Mouse (Mus musculus): ENCODE data around the gene Xab2.

Xab2 gene

GRCm38 (mm10) chr8:3621199-3621970 is at the start of gene Xab2, which contains the start of gene Pet100:
TSS of gene Xab2 (minus strand) at chr8:3621316.
TSS of gene Pet100 (plus strand) at chr8:3621548.
- in situ Hi-C loops (cut with MseI, MboI) = no loop called here

GRCm38 (mm10) chr8:3670388-3670787 is 49.3 kb upstream of the Xab2 start:
- in situ Hi-C loops (cut with MseI, MboI) = loop anchor here in 1 of 2 experiments (5.0 kb wide), 1 partner anchor 38 kb away; the partner anchor contains the start of gene Stxbp2

GRCm38 (mm10) chr8:3665507-3665906 is 44.4 kb upstream of the Xab2 start, which contains the start of gene Mcemp1:
TSS of gene Mcemp1 (plus strand) at chr8:3665754.
- in situ Hi-C loops (cut with MseI, MboI) = no loop called here

GRCm38 (mm10) chr8:3664405-3664804 is 43.3 kb upstream of the Xab2 start:
- in situ Hi-C loops (cut with MseI, MboI) = no loop called here

- in situ Hi-C loops (cut with MseI, MboI) = no loop called here
Measured at GRCm38 (mm10) chr8:3660889-3661288, 39.8 kb upstream of the Xab2 start.

GRCm38 (mm10) chr8:3656725-3657381 is 35.7 kb upstream of the Xab2 start:
- in situ Hi-C loops (cut with MseI, MboI) = no loop called here

- in situ Hi-C loops (cut with MseI, MboI) = no loop called here
Measured at GRCm38 (mm10) chr8:3655526-3655925, 34.4 kb upstream of the Xab2 start, which contains the start of gene Retn. TSS of gene Retn (plus strand) at chr8:3655770.

GRCm38 (mm10) chr8:3654726-3655508 is 33.8 kb upstream of the Xab2 start:
- in situ Hi-C loops (cut with MseI, MboI) = no loop called here

- in situ Hi-C loops (cut with MseI, MboI) = no loop called here
Measured at GRCm38 (mm10) chr8:3652845-3653244, 31.7 kb upstream of the Xab2 start.

GRCm38 (mm10) chr8:3648990-3649389 is 27.9 kb upstream of the Xab2 start:
- in situ Hi-C loops (cut with MseI, MboI) = no loop called here

GRCm38 (mm10) chr8:3648268-3648667 is 27.2 kb upstream of the Xab2 start:
- in situ Hi-C loops (cut with MseI, MboI) = no loop called here

GRCm38 (mm10) chr8:3647561-3647960 is 26.4 kb upstream of the Xab2 start:
- in situ Hi-C loops (cut with MseI, MboI) = no loop called here

GRCm38 (mm10) chr8:3646824-3647531 is 25.9 kb upstream of the Xab2 start:
- in situ Hi-C loops (cut with MseI, MboI) = no loop called here

GRCm38 (mm10) chr8:3645804-3646203 is 24.7 kb upstream of the Xab2 start:
- in situ Hi-C loops (cut with MseI, MboI) = no loop called here

- in situ Hi-C loops (cut with MseI, MboI) = loop anchor here in 1 of 2 experiments (5.0 kb wide), 1 partner anchor 41 kb away; the partner anchor contains the start of gene Fcor
Measured at GRCm38 (mm10) chr8:3631478-3631875, 10.4 kb upstream of the Xab2 start.

- in situ Hi-C loops (cut with MseI, MboI) = loop anchor here in 1 of 2 experiments (5.0 kb wide), 1 partner anchor 41 kb away; the partner anchor contains the start of gene Fcor
Measured at GRCm38 (mm10) chr8:3630647-3631477, 9.7 kb upstream of the Xab2 start, which contains the start of gene Stxbp2. TSS of gene Stxbp2 (plus strand) at chr8:3630955.

- in situ Hi-C loops (cut with MseI, MboI) = no loop called here
Measured at GRCm38 (mm10) chr8:3628014-3628413, 6.9 kb upstream of the Xab2 start.

- in situ Hi-C loops (cut with MseI, MboI) = no loop called here
Measured at GRCm38 (mm10) chr8:3626971-3627370, 5.9 kb upstream of the Xab2 start.

GRCm38 (mm10) chr8:3625445-3625844 is 4.3 kb upstream of the Xab2 start, which contains the start of gene Pcp2:
TSS of gene Pcp2 (minus strand) at chr8:3625545.
- in situ Hi-C loops (cut with MseI, MboI) = no loop called here

GRCm38 (mm10) chr8:3622119-3622518 is 1.0 kb upstream of the Xab2 start:
- in situ Hi-C loops (cut with MseI, MboI) = no loop called here
